Mouse (Mus musculus) bone marrow macrophage, adult 2 months (primary cell): ENCODE data around the gene 4930451I11Rik.

Experiments used
- CTCF ChIP-seq: IDR thresholded peaks from 2 replicates; pipeline ENCODE4 v1.5.1; 2012; ENCODE audit warnings: low read depth, mild to moderate bottlenecking, low read length, moderate library complexity
- POLR2A ChIP-seq: IDR thresholded peaks from 2 replicates; pipeline ENCODE4 v1.6.1; 2012; ENCODE audit warnings: mild to moderate bottlenecking, low read depth, low read length, borderline replicate concordance

GRCm38 (mm10) chr7:126796350-126796932 is 35.0 kb downstream of the 4930451I11Rik start:
- TF ChIP-seq POLR2A = no peak
- TF ChIP-seq CTCF = no peak; the same call in 1 of the 2 replicates
